Mouse (Mus musculus) adrenal gland, adult 8-10 months (tissue): ENCODE data around the gene Ildr2. TPM values are rescaled to one million over a fixed set of nuclear protein-coding genes. Genes with fewer than 3 reads are reported as not detected.

ENCODE experiments used
- DNase-seq: peaks from one replicate; pipeline ENCODE4 v3.0.0; 2022
- total RNA-seq, 4 experiments: library from RNA; stranded (reverse); gene quantifications; 2 replicates each; pipeline ENCODE4 v1.2.4; 2022

Ildr2 gene
- total RNA-seq, result 10 to 100 TPM in 2 of 4 experiments, 1 to 10 TPM in 2; 4.0 to 16.9 (median 10.1) TPM

GRCm38 (mm10) chr1:166253898-166254894 is at the start of gene Ildr2:
Gene Ildr2, plus strand, starts transcription at chr1:166254139.
- peak; percentile 33 for DNase-seq

GRCm38 (mm10) chr1:166204171-166204570 is 49.8 kb upstream of the Ildr2 start:
- no peak for DNase-seq

- no peak for DNase-seq
Observed at GRCm38 (mm10) chr1:166205159-166205558, 48.8 kb upstream of the Ildr2 start.

GRCm38 (mm10) chr1:166209371-166209770 is 44.6 kb upstream of the Ildr2 start:
- no peak for DNase-seq

- no peak for DNase-seq
Observed at GRCm38 (mm10) chr1:166214181-166214580, 39.8 kb upstream of the Ildr2 start.

GRCm38 (mm10) chr1:166238315-166238969 is 15.5 kb upstream of the Ildr2 start, which contains the start of gene Mael:
Gene Mael, minus strand, starts transcription at chr1:166238747.
- DNase-seq, result no peak

GRCm38 (mm10) chr1:166244285-166244684 is 9.7 kb upstream of the Ildr2 start:
- DNase-seq, result no peak

GRCm38 (mm10) chr1:166255091-166255490 is 1.2 kb downstream of the Ildr2 start:
- no peak for DNase-seq

GRCm38 (mm10) chr1:166255651-166256050 is 1.7 kb downstream of the Ildr2 start:
- no peak for DNase-seq

- DNase-seq, result no peak
Observed at GRCm38 (mm10) chr1:166256302-166256701, 2.4 kb downstream of the Ildr2 start.

GRCm38 (mm10) chr1:166256898-166257297 is 3.0 kb downstream of the Ildr2 start:
- no peak for DNase-seq

- DNase-seq, result no peak
Observed at GRCm38 (mm10) chr1:166259526-166259925, 5.6 kb downstream of the Ildr2 start.

GRCm38 (mm10) chr1:166266001-166266705 is 12.2 kb downstream of the Ildr2 start:
- DNase-seq, result no peak

- no peak for DNase-seq
Observed at GRCm38 (mm10) chr1:166266918-166267317, 13.0 kb downstream of the Ildr2 start.

- no peak for DNase-seq
Observed at GRCm38 (mm10) chr1:166268218-166268617, 14.3 kb downstream of the Ildr2 start.

- DNase-seq, result no peak
Observed at GRCm38 (mm10) chr1:166278786-166279185, 24.8 kb downstream of the Ildr2 start.

GRCm38 (mm10) chr1:166279580-166280206 is 25.8 kb downstream of the Ildr2 start:
- no peak for DNase-seq

- DNase-seq, result no peak
Observed at GRCm38 (mm10) chr1:166280566-166280965, 26.6 kb downstream of the Ildr2 start.

- no peak for DNase-seq
Observed at GRCm38 (mm10) chr1:166281287-166281686, 27.3 kb downstream of the Ildr2 start.

GRCm38 (mm10) chr1:166281836-166282235 is 27.9 kb downstream of the Ildr2 start:
- DNase-seq, result no peak

- no peak for DNase-seq
Observed at GRCm38 (mm10) chr1:166282597-166283210, 28.8 kb downstream of the Ildr2 start.

GRCm38 (mm10) chr1:166283451-166283850 is 29.5 kb downstream of the Ildr2 start:
- no peak for DNase-seq
